Mouse (Mus musculus) spleen, postnatal 4 days (tissue): ENCODE measurements at regions not wholly inside any gene's neighbourhood (a gene's known extent, or its start where the extent isn't known, plus 50 kb on each side); places are given as distances from the start of the nearest gene placed in this dataset.

Experiments
- DNase-seq, 2 experiments: peaks; one replicate each; pipeline ENCODE4 v3.0.0; 2022; ENCODE audit warnings: low spot score in 2 of 2

DNA sequence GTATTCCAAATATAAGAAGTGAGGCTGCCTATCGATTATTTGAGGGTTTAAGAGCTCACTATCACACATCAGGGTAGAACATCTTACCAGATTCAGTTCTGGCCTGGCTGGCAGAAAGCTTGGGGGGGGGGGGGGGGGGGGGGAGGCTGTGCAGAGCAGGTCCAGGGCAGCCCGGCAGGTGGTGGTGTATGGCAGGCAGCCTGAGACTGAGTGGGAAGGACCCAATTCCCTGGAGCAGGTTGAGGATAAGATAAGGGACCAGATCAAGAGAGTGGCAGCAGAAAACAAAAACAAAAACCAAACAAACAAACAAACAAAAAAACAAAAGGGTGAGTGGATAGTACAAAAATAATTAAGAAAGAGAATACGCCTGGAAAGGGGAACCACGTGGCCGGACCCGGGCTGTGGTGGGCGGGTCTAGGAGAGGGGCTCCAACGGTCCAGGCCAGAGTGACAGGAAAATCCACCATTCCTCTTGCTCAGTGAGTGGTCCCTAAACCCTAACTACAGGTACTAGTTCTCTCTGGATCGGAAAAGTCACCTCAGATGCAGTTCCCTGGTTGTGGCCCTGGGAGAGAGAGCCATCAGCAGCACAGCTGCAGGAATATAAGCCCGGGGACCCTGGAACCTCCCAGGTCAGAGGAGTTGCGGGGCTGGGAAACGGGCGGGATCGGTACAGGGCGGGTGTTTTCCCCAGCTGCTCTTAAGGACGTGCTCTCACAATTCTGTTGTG lies 73.3 kb downstream of the Vmn2r112 start:
- peak in 1 of 2 experiments; percentile 12 for DNase-seq
